Mouse (Mus musculus): Measurements from ENCODE around the gene Adprh. TPM values are rescaled to one million over a fixed set of nuclear protein-coding genes. Genes with fewer than 3 reads are reported as not detected.
A peak's percentile ranks its signal among the peaks of the same experiment; 100 is the strongest.

Adprh gene
- polyA plus RNA-seq, 1 experiment from 2014 or later, result 102 TPM

DNA sequence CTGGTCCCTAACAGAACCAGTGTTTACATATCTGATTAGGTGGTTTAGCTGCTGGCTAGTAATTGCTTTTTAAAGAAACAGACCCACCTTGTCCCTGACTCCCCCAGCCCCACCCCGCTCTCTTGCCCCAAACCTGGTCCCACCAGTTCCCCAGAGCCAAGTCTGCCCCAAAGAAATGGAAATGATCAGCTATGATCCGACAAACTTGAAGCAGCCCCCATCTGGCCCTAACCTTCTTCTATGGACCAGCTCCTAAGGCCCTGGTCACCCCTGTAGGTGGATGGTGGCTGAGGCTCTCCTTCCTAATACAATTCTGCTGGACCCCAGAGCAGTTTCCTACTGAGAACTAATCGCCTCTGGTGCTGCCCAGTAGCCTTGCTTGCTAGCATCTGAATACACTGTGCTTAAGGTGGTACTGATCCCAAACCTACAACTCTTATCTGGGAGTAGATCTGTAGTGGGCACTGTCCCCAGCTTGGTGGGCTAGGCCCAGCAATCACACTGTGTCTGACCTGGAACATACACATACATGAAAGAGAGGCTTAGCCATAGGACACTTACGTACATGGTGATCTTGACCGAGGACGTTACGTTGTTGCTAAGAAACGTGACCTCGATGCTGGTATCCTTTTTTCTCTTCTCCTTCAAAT lies 52.1 kb downstream of the Adprh start:
- 83% methylated on average over 9 of the region's 9 CpGs for WGBS
- Histone ChIP-seq H3K4me3 (replicated peaks) (peak overlapping the region; percentile 25), H3K4me1 (peaks cover 24% of the 10 kb centered on the region), H3K9ac (peak overlapping the region; percentile 19; the same call in 1 of the 2 replicates), H3K4me2 (peak overlapping the region; percentile 61), H3K9me3 (replicated peaks) (no peaks in the 10 kb centered on the region), H3K36me3 (no peaks in the 10 kb centered on the region), H3K27me3 (0 out of 2 replicates have a peak, but pooled peaks cover 4% of the 10 kb centered on the region), H3K27ac (peak overlapping the region; percentile 81)
- ATAC-seq (replicated peaks; ENCODE audit: low FRiP score), result peak; percentile 14; the same call in 1 of the 2 replicates

DNA sequence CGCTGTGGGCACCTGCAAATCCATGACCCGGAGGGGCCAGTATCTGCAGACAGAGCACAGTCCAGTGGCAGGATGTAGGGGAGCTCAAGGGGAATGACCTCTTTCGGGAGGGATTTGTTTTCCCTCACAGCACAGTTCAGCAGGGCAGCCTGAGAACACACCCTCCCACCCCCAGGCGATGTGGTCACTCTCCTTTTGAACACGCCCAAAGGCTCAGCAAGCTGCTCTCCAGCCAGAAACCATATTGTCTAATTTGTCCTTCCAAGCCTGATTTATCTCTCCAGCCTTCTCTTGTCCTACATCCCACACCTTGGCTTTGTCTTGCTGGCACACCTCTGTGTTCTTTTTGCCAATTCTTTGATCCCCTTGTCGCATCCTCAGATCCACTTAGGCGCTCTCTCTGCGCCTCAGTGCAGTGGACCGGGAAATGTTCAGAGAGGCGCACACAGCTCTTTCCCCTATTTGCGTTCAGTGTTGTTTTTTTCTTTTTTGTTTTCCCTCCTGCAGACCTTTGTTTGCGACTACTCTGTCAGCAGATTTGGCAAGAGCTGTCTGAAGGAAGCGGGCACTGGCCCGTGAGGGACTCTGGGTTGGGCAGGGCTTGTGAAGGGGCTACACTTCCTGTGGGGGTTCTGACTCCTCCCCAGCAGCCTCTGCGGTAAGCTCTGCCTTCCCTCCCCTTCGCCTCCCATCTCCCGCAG lies 52.8 kb downstream of the Adprh start:
- Histone ChIP-seq H3K9me3 (replicated peaks) (no peaks in the 10 kb centered on the region), H3K4me1 (peaks cover 25% of the 10 kb centered on the region), H3K4me3 (replicated peaks) (peak overlapping the region; percentile 25), H3K9ac (peak overlapping the region; percentile 19; the same call in 1 of the 2 replicates), H3K27me3 (0 out of 2 replicates have a peak, but pooled peaks cover 4% of the 10 kb centered on the region), H3K4me2 (peak overlapping the region; percentile 61), H3K36me3 (no peaks in the 10 kb centered on the region), H3K27ac (peak overlapping the region; percentile 81)
- 5% methylated on average over 17 of the region's 17 CpGs for WGBS
- peak; percentile 91 for ATAC-seq (replicated peaks; ENCODE audit: low FRiP score)

DNA sequence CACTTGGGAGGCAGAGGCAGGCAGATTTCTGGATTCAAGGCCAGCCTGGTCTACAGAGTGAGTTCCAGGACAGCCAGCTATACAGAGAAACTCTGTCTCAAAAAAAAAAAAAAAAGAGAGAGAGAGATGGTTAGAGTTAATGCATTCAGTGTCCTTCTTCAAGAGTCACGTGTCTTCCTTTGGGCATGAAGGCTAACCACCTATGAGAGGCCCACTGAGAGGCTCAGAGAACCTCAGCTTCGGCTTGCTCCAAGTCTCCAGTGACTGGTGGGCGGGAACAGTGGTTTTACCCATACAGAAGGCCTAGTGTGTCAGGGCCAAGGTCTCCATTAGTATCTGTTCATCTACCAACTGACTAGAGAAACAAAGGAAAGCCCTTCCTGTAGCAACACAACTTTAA lies 53.4 kb downstream of the Adprh start:
- H3K4me2 ChIP-seq, result peak overlapping the region; percentile 61
- H3K27me3 ChIP-seq, result 0 out of 2 replicates have a peak, but pooled peaks cover 4% of the 10 kb centered on the region
- peaks cover 25% of the 10 kb centered on the region for H3K4me1 ChIP-seq
- 0 out of 2 replicates have a peak overlapping the region, but pooled peaks have one; percentile 25 for H3K4me3 ChIP-seq (replicated peaks)
- no peaks in the 10 kb centered on the region for H3K9me3 ChIP-seq (replicated peaks)
- peak; percentile 8; the same call in 1 of the 2 replicates for ATAC-seq (replicated peaks; ENCODE audit: low FRiP score)
- 64% methylated on average over 3 of the region's 3 CpGs for WGBS
- peak overlapping the region; percentile 81 for H3K27ac ChIP-seq
- H3K9ac ChIP-seq, result no peak overlapping the region
- no peaks in the 10 kb centered on the region for H3K36me3 ChIP-seq

DNA sequence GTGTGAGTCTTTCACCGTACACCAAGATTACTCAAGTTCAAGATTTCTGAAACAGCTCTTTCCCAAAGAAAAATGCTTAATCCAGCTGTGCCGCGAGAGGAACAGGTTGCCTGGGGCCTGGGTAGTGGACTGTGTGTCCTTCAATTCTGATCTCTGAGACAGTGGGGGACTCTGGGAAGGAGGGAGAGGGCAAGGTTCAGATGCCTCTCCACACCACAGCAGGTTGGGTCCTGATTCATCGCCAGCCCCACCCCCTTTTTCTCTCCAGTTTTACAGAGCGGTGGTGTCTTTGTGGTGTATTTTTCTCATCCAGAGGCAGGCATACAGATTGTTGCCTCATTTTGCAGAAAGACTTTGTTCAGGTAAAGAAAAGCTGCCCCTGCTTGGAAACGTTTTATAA lies 54.2 kb downstream of the Adprh start:
- H3K27me3 ChIP-seq, result 0 out of 2 replicates have a peak, but pooled peaks cover 4% of the 10 kb centered on the region
- no peak overlapping the region for H3K4me3 ChIP-seq (replicated peaks)
- H3K9ac ChIP-seq, result no peak overlapping the region
- 0 out of 2 replicates have a peak, but pooled peaks have one; percentile 24 for ATAC-seq (replicated peaks; ENCODE audit: low FRiP score)
- WGBS, result 83% methylated on average over 6 of the region's 6 CpGs
- no peak overlapping the region for H3K27ac ChIP-seq
- H3K9me3 ChIP-seq (replicated peaks), result no peaks in the 10 kb centered on the region
- peaks cover 25% of the 10 kb centered on the region for H3K4me1 ChIP-seq
- H3K36me3 ChIP-seq, result no peaks in the 10 kb centered on the region
- no peak overlapping the region for H3K4me2 ChIP-seq

DNA sequence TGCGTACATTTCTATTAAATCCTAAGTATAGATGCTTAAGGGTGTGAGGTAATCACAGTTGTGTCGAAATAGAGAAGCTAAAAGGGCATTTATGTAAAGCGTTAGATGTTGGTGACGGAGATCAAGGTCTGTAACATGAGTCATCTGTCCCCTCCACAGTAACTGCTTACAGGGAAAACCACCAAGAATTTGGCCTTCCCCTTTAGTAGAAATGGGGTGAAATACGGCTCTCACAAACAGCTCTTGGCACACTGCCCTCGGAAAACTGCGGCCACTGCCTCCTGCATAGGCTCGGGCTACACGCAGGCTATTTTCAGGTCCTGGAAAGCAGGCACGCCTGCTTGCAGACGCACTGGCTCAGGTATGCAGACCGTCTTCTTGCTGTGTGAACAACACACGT lies 56.3 kb downstream of the Adprh start:
- Histone ChIP-seq H3K27ac (peak overlapping the region; percentile 27; the same call in 1 of the 2 replicates), H3K36me3 (no peaks in the 10 kb centered on the region), H3K27me3 (0 out of 2 replicates have a peak, but pooled peaks cover 4% of the 10 kb centered on the region), H3K4me2 (0 out of 2 replicates have a peak overlapping the region, but pooled peaks have one; percentile 20), H3K4me3 (replicated peaks) (no peak overlapping the region), H3K9me3 (replicated peaks) (no peaks in the 10 kb centered on the region), H3K9ac (no peak overlapping the region), H3K4me1 (peaks cover 32% of the 10 kb centered on the region)
- ATAC-seq (replicated peaks; ENCODE audit: low FRiP score), result no peak
- WGBS, result 40% methylated on average over 13 of the region's 13 CpGs

DNA sequence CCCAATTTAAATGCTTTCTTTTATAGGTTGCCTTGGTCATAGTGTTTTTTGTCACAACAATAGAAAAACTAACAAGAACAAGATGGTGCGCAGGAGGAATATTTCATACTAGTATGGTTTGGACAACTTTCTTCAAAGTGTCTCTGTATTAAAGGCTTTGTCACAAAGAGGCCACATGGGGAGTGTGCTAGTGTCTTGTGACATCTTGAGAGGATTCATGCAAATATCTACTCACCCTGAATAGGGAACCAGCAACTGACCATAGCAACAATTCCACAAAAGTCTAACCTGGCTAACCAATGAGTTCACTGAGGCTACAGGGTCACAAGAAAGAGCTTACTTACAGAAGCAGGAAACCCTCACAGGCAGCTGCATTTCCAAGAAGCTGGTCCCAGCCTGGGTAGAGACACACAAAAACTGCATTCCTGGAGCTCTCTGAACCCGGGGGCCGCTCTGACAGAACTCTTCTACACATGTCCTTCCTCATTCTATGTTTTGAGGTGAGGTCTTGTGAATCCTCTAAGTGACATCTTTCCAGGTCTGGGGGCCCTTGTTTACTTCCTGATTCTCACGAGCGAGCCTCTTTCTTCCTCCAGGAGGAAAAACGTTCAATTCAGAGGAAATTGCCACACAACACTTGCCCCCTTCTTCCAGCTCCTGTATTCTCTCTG lies 57.3 kb downstream of the Adprh start:
- no peak overlapping the region for H3K27ac ChIP-seq
- H3K4me1 ChIP-seq, result peaks cover 28% of the 10 kb centered on the region
- no peak overlapping the region for H3K4me3 ChIP-seq (replicated peaks)
- no peaks in the 10 kb centered on the region for H3K36me3 ChIP-seq
- no peaks in the 10 kb centered on the region for H3K9me3 ChIP-seq (replicated peaks)
- H3K4me2 ChIP-seq, result no peak overlapping the region
- 0 out of 2 replicates have a peak, but pooled peaks cover 4% of the 10 kb centered on the region for H3K27me3 ChIP-seq
- H3K9ac ChIP-seq, result no peak overlapping the region
- WGBS, result 67% methylated on average over 6 of the region's 6 CpGs
- no peak for ATAC-seq (replicated peaks; ENCODE audit: low FRiP score)

DNA sequence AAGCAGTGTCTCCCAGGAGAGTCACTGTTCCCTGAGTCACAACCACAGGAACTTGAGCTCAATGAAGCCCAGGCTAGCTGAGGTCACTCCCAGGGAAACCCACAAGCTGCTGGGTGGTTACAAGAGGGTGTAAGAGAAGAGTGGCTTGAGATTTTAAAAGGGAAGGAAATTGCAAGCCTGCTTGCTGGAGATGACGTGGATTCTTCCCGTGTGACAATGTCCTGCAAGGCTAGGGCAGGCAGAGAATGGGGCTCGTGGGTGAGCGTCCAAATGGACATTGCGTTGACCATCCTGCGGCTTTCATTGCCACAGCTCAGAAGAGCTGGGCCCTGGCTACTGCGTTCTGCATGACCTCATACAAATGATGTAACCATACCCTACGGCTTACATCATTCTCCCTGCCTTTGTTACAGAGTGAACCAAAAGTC lies 58.3 kb downstream of the Adprh start:
- H3K27ac ChIP-seq, result no peak overlapping the region
- H3K4me3 ChIP-seq (replicated peaks), result no peak overlapping the region
- no peaks in the 10 kb centered on the region for H3K9me3 ChIP-seq (replicated peaks)
- H3K4me1 ChIP-seq, result peaks cover 18% of the 10 kb centered on the region
- 89% methylated on average over 8 of the region's 8 CpGs for WGBS
- H3K9ac ChIP-seq, result no peak overlapping the region
- 0 out of 2 replicates have a peak, but pooled peaks cover 4% of the 10 kb centered on the region for H3K27me3 ChIP-seq
- no peaks in the 10 kb centered on the region for H3K36me3 ChIP-seq
- no peak for ATAC-seq (replicated peaks; ENCODE audit: low FRiP score)
- H3K4me2 ChIP-seq, result no peak overlapping the region

Other genes starting within 250 kb of the Adprh start
- gene Nr1i2, start 157.9 kb downstream of the Adprh start, polyA plus RNA-seq (2015; fragmentation: Nextera tagmentation; extraction: Ambion mirVana), result 0.35 and 0.49 TPM in 2 replicates
- 0.14 and 0.27 TPM in 2 replicates for gene Maats1, start 110.6 kb downstream of the Adprh start, polyA plus RNA-seq (2015; fragmentation: Nextera tagmentation; extraction: Ambion mirVana)
- gene Cox17, start 105.7 kb downstream of the Adprh start, polyA plus RNA-seq (2015; fragmentation: Nextera tagmentation; extraction: Ambion mirVana), result 167 and 189 TPM in 2 replicates
- not detected in 2 replicates for gene Gm21987, start 105.7 kb downstream of the Adprh start, polyA plus RNA-seq (2015; fragmentation: Nextera tagmentation; extraction: Ambion mirVana)
- 1.1 and 5.7 TPM in 2 replicates for gene Popdc2, start 90.5 kb downstream of the Adprh start, polyA plus RNA-seq (2015; fragmentation: Nextera tagmentation; extraction: Ambion mirVana)
- gene Pla1a, start 19.6 kb downstream of the Adprh start, polyA plus RNA-seq (2015; fragmentation: Nextera tagmentation; extraction: Ambion mirVana), result 3.9 and 4.2 TPM in 2 replicates
- 0.29 and 0.50 TPM in 2 replicates for gene Cd80, start 2.9 kb upstream of the Adprh start, polyA plus RNA-seq (2015; fragmentation: Nextera tagmentation; extraction: Ambion mirVana)
- 32.1 and 32.3 TPM in 2 replicates for gene Timmdc1, start 70.0 kb upstream of the Adprh start, polyA plus RNA-seq (2015; fragmentation: Nextera tagmentation; extraction: Ambion mirVana)
- 58.0 and 60.6 TPM in 2 replicates for gene Poglut1, start 97.6 kb upstream of the Adprh start, polyA plus RNA-seq (2015; fragmentation: Nextera tagmentation; extraction: Ambion mirVana)
- gene Tmem39a, start 106.0 kb upstream of the Adprh start, polyA plus RNA-seq (2015; fragmentation: Nextera tagmentation; extraction: Ambion mirVana), result 118 and 125 TPM in 2 replicates